Mouse (Mus musculus) heart, postnatal 0 days (tissue): ENCODE results near the gene Poln.

Source experiments
- CTCF ChIP-seq: IDR thresholded peaks from 2 replicates; pipeline ENCODE4 v1.5.1; 2016; ENCODE audit warnings: antibody characterized with exemption, control low read depth, low read depth
- EP300 ChIP-seq: IDR thresholded peaks from 2 replicates; pipeline ENCODE4 v1.6.1; 2016; ENCODE audit warnings: antibody characterized with exemption, low read depth

GRCm38 (mm10) chr5:34183976-34184375 is 14.7 kb upstream of the Poln start:
- TF ChIP-seq CTCF, result no peak
- TF ChIP-seq EP300, result no peak
